Mouse (Mus musculus) limb, embryonic 15.5 days (tissue): Measurements from ENCODE around the gene Ttll1. TPM values are rescaled to one million over a fixed set of nuclear protein-coding genes. Genes with fewer than 3 reads are reported as not detected.
"Not testable (repeated sequence)": the region's sequence is repeated elsewhere in the genome, so short reads cannot be mapped to it uniquely, and the experiment has no call there.

Experiments
- ATAC-seq: fragments of 200-750 bp; cut with Nextera tagmentation; 2 replicates; pipeline ENCODE4 v1.8.0; 2017; ENCODE audit warnings: low read depth, moderate TSS enrichment; ENCODE audit not compliant: insufficient number of reproducible peaks, low FRiP score, low TSS enrichment
- H3K27ac ChIP-seq: fragments of 300-500 bp; sonication (generic); 2 replicates; pipeline ENCODE4 v1.5.1; 2015; ENCODE audit warnings: moderate library complexity, mild to moderate bottlenecking, inconsistent platforms
- H3K27me3 ChIP-seq: fragments of 300-500 bp; sonication (generic); 2 replicates; pipeline ENCODE4 v1.6.1; 2015; ENCODE audit warnings: inconsistent platforms
- H3K36me3 ChIP-seq: fragments of 300-500 bp; sonication (generic); 2 replicates; pipeline ENCODE4 v1.6.1; 2015; ENCODE audit warnings: inconsistent platforms
- H3K4me1 ChIP-seq: fragments of 300-500 bp; sonication (generic); 2 replicates; pipeline ENCODE4 v1.6.1; 2015; ENCODE audit warnings: inconsistent platforms
- H3K4me2 ChIP-seq: fragments of 300-500 bp; sonication (generic); 2 replicates; pipeline ENCODE4 v1.6.1; 2015; ENCODE audit warnings: mild to moderate bottlenecking, inconsistent platforms
- H3K4me3 ChIP-seq: fragments of 300-500 bp; sonication (generic); 2 replicates; pipeline ENCODE4 v1.5.1; 2015; ENCODE audit warnings: mild to moderate bottlenecking, inconsistent platforms
- H3K9ac ChIP-seq: fragments of 300-500 bp; sonication (generic); 2 replicates; pipeline ENCODE4 v1.6.1; 2015; ENCODE audit warnings: inconsistent platforms
- H3K9me3 ChIP-seq: fragments of 300-500 bp; sonication (generic); 2 replicates; pipeline ENCODE4 v1.6.1; 2016; ENCODE audit warnings: inconsistent platforms
- WGBS: fragments of 180-500 bp; shearing (Covaris S2); methylation state at CpG from one replicate; pipeline ENCODE4 v1.1.7; 2015; 5-methylcytosine and 5-hydroxymethylcytosine counted together
- polyA plus RNA-seq: library from polyadenylated mRNA; unstranded; fragments of >200 nt; fragmentation: Nextera tagmentation; extraction: Ambion mirVana; gene quantifications from 2 replicates; pipeline ENCODE4 v1.2.1, GENCODE M21; 2015

The Ttll1 gene
- polyA plus RNA-seq, 1 experiment from 2014 or later: 19.1 TPM

- ATAC-seq: no peak
- peak overlapping the region; percentile 81 for H3K4me2 ChIP-seq
- no peaks in the 10 kb centered on the region for H3K27me3 ChIP-seq
- H3K4me1 ChIP-seq: peaks cover 13% of the 10 kb centered on the region
- peak overlapping the region; percentile 87 for H3K27ac ChIP-seq
- H3K9me3 ChIP-seq: no peaks in the 10 kb centered on the region
- peak overlapping the region; percentile 74 for H3K9ac ChIP-seq
- no peaks in the 10 kb centered on the region for H3K36me3 ChIP-seq
- 2% methylated on average over 17 of the region's 17 CpGs for WGBS
- H3K4me3 ChIP-seq: peak overlapping the region; percentile 79
These were observed 47.2 kb downstream of the Ttll1 start for GRCm38 (mm10) chr15:83463369-83464082.

DNA sequence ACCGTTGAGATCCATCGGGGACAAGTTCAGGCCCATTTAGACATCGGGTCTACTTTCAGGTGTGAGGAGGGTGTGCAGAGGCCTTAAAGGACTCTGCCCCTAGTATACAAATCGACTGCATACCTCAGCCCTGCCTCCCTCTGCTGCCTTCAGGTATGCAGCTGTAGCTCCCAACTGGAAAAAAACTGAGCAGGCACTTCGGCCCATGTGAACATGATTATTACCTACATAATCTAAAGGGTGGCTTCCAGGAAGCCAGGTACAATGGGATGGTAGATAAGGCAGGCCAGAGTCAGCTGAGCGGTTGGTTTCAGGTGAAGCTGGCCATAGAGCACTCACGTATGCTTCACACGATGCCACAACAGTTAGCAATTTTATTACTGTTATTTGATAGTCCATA lies 48.3 kb downstream of the Ttll1 start:
- not testable (repeated sequence) for H3K9me3 ChIP-seq, H3K27me3 ChIP-seq, ATAC-seq, H3K9ac ChIP-seq, H3K4me3 ChIP-seq, H3K4me2 ChIP-seq, H3K27ac ChIP-seq, H3K36me3 ChIP-seq
- WGBS: 69% methylated on average over 8 of the region's 8 CpGs
- peaks cover 13% of the 10 kb centered on the region for H3K4me1 ChIP-seq

DNA sequence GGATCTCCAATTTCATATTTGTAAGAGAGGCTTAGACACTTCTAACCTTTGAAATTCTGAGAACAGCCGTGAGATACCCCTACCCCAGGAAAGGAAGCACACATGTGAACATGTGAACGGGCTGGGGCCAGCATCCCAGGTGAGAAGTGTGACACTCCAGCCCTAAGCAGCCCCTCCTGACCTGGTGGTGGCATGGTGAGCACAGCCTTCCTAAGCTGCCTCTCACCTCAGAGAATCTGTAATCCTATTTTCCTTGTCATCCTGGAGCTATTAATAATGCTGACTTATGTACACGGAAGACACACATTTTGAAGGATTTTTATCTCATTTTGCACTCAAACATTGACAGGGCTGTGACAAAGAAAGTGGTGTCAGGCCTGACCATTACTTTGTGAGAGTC lies 49.8 kb downstream of the Ttll1 start:
- Histone ChIP-seq H3K27me3 (no peaks in the 10 kb centered on the region), H3K27ac (no peak overlapping the region), H3K36me3 (no peaks in the 10 kb centered on the region), H3K9ac (no peak overlapping the region), H3K9me3 (no peaks in the 10 kb centered on the region), H3K4me3 (no peak overlapping the region), H3K4me1 (peaks cover 13% of the 10 kb centered on the region), H3K4me2 (no peak overlapping the region)
- no peak for ATAC-seq
- 80% methylated on average over 3 of the region's 3 CpGs for WGBS

- Histone ChIP-seq H3K9ac (no peak overlapping the region), H3K36me3 (no peaks in the 10 kb centered on the region), H3K27ac (no peak overlapping the region), H3K4me1 (peaks cover 7% of the 10 kb centered on the region), H3K27me3 (no peaks in the 10 kb centered on the region), H3K4me3 (no peak overlapping the region), H3K4me2 (no peak overlapping the region), H3K9me3 (no peaks in the 10 kb centered on the region)
- WGBS: 88% methylated on average over 1 of the region's 1 CpGs
- ATAC-seq: no peak
These were observed 53.2 kb downstream of the Ttll1 start for GRCm38 (mm10) chr15:83457541-83457940.

DNA sequence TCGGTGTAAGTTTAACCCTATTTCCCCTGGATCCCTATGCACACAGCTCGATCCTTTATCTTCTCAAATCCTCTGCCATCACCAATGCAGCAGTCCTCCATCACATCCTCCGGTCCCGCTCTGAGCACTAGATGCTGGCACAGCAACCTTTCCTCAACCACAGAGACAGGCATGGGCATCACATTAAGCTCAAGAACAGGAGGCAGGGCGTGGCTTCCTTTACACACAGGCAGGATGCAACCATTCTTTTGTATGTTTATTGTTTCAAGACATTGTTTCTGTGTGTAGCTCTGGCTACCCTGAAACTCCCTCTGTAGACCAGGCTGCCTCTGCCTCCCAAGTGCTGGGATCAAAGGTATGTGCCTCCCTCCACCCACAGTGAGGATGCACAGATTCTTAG lies 55.1 kb downstream of the Ttll1 start:
- Histone ChIP-seq H3K36me3 (no peaks in the 10 kb centered on the region), H3K4me2 (no peak overlapping the region), H3K9ac (no peak overlapping the region), H3K9me3 (no peaks in the 10 kb centered on the region), H3K4me3 (no peak overlapping the region), H3K4me1 (peaks cover 21% of the 10 kb centered on the region), H3K27me3 (no peaks in the 10 kb centered on the region), H3K27ac (no peak overlapping the region)
- ATAC-seq: no peak
- WGBS: 88% methylated on average over 5 of the region's 5 CpGs

- H3K9ac ChIP-seq: no peak overlapping the region
- ATAC-seq: no peak
- WGBS: 69% methylated on average over 3 of the region's 3 CpGs
These were observed 55.7 kb downstream of the Ttll1 start for GRCm38 (mm10) chr15:83455034-83455433.

GRCm38 (mm10) chr15:83454419-83454818 lies 56.3 kb downstream of the Ttll1 start:
- H3K4me2 ChIP-seq: no peak overlapping the region
- no peak overlapping the region for H3K27ac ChIP-seq
- ATAC-seq: no peak
- H3K4me1 ChIP-seq: peaks cover 21% of the 10 kb centered on the region
- 53% methylated on average over 7 of the region's 7 CpGs for WGBS
- no peak overlapping the region for H3K9ac ChIP-seq
- H3K27me3 ChIP-seq: no peaks in the 10 kb centered on the region
- H3K4me3 ChIP-seq: no peak overlapping the region
- no peaks in the 10 kb centered on the region for H3K36me3 ChIP-seq
- no peaks in the 10 kb centered on the region for H3K9me3 ChIP-seq

More at GRCm38 (mm10) chr15:83455034-83455433, 55.7 kb downstream of the Ttll1 start:
- Histone ChIP-seq H3K9me3 (no peaks in the 10 kb centered on the region), H3K4me2 (no peak overlapping the region), H3K4me3 (no peak overlapping the region), H3K4me1 (peaks cover 21% of the 10 kb centered on the region), H3K36me3 (no peaks in the 10 kb centered on the region), H3K27ac (no peak overlapping the region), H3K27me3 (no peaks in the 10 kb centered on the region)

GRCm38 (mm10) chr15:83453879-83454278 lies 56.8 kb downstream of the Ttll1 start:
- H3K9ac ChIP-seq: no peak overlapping the region
- no peaks in the 10 kb centered on the region for H3K9me3 ChIP-seq
- peaks cover 21% of the 10 kb centered on the region for H3K4me1 ChIP-seq
- no peak overlapping the region for H3K4me3 ChIP-seq
- no peak overlapping the region for H3K4me2 ChIP-seq
- no peaks in the 10 kb centered on the region for H3K36me3 ChIP-seq
- no peaks in the 10 kb centered on the region for H3K27me3 ChIP-seq
- no peak for ATAC-seq
- H3K27ac ChIP-seq: no peak overlapping the region
- WGBS: 67% methylated on average over 3 of the region's 3 CpGs

DNA sequence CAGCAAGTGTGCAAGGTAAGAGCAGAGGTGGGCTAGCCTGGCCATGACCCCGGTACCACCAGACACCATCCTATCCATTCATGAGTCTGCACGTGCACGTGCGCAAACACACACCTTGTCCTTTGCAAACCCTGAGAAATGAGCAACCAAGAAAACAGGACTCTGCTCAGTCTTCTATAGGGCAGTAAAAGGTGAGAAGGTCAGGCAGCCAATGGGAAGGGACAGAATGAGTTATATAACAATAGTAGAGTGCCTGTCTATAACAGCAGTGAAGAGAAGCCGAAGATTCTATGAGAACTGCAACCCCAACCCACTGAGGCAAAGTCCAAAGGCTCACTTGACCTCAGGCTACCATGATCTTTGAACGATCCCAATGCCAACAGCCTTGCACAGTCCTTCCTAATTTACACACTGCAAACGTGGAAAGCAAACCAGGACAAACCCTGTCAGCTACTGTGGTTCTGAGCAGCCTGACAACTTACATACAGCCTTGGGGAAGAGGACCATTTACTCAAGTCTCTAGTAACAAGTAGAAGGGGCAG lies 58.4 kb downstream of the Ttll1 start:
- H3K4me2 ChIP-seq: no peak overlapping the region
- H3K27me3 ChIP-seq: no peaks in the 10 kb centered on the region
- no peak overlapping the region for H3K4me3 ChIP-seq
- H3K9ac ChIP-seq: no peak overlapping the region
- no peak overlapping the region for H3K27ac ChIP-seq
- H3K36me3 ChIP-seq: no peaks in the 10 kb centered on the region
- 81% methylated on average over 7 of the region's 7 CpGs for WGBS
- no peak for ATAC-seq
- H3K9me3 ChIP-seq: no peaks in the 10 kb centered on the region
- peaks cover 34% of the 10 kb centered on the region for H3K4me1 ChIP-seq

DNA sequence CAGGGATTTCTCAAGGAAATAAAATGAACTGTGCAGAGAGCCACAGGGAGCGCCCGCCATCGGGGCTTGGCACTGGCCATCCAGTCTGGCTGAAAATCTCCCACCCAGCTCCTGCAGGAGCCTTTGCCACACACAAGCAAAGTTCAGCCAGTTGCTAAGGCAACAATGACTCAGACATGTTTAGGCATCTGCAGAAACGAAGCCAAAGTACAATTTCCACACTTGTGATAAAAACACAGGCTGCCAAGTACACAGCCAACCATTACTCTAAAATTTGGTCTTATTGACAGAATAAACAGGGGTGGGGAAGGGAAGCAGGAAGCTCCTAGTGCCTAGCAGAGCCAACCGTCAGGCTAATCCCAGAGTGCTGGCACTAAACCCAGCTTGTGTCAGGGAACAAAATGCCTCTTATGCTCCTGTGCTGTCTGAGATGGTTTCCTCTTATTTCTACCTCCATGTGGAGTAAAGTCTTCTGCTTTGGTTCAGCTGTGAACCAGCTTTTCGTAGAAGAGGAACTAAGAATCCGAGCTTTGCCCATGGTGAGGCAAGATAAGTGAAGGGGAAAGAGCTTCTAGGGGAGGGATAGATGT lies 59.0 kb downstream of the Ttll1 start:
- Histone ChIP-seq H3K4me3 (no peak overlapping the region), H3K27me3 (no peaks in the 10 kb centered on the region), H3K4me1 (peaks cover 40% of the 10 kb centered on the region), H3K4me2 (no peak overlapping the region), H3K9me3 (no peaks in the 10 kb centered on the region), H3K27ac (peak overlapping the region; percentile 57), H3K9ac (no peak overlapping the region), H3K36me3 (no peaks in the 10 kb centered on the region)
- no peak for ATAC-seq
- 63% methylated on average over 7 of the region's 7 CpGs for WGBS

- Histone ChIP-seq H3K4me1 (peaks cover 54% of the 10 kb centered on the region), H3K9me3 (no peaks in the 10 kb centered on the region), H3K27ac (no peak overlapping the region), H3K4me2 (no peak overlapping the region), H3K36me3 (no peaks in the 10 kb centered on the region), H3K9ac (no peak overlapping the region), H3K27me3 (no peaks in the 10 kb centered on the region), H3K4me3 (no peak overlapping the region)
- 98% methylated on average over 2 of the region's 2 CpGs for WGBS
- ATAC-seq: no peak
These were observed 60.7 kb downstream of the Ttll1 start for GRCm38 (mm10) chr15:83450007-83450406.

GRCm38 (mm10) chr15:83448646-83449045 lies 62.0 kb downstream of the Ttll1 start:
- no peak overlapping the region for H3K9ac ChIP-seq
- H3K9me3 ChIP-seq: no peaks in the 10 kb centered on the region
- no peaks in the 10 kb centered on the region for H3K27me3 ChIP-seq
- no peak overlapping the region for H3K27ac ChIP-seq
- H3K4me1 ChIP-seq: peaks cover 57% of the 10 kb centered on the region
- H3K4me2 ChIP-seq: no peak overlapping the region
- no peak overlapping the region for H3K4me3 ChIP-seq
- ATAC-seq: no peak
- WGBS: 62% methylated on average over 5 of the region's 5 CpGs
- H3K36me3 ChIP-seq: no peaks in the 10 kb centered on the region
